Mouse (Mus musculus): Measurements from ENCODE around the gene Icmt. TPM values are rescaled to one million over a fixed set of nuclear protein-coding genes. Genes with fewer than 3 reads are reported as not detected.

The Icmt gene
- 10 to 100 TPM; 19.8 to 19.9 TPM for total RNA-seq (2021)
- long read RNA-seq, experiment 1, full-length matches to known transcripts = 38 of 49 reads
- long read RNA-seq, experiment 1, partial matches to known transcripts = 6 of 49 reads
- long read RNA-seq, experiment 1, other reads (novel, unspliced or antisense) = 5 of 49 reads
- long read RNA-seq, experiment 2, full-length matches to known transcripts = 30 of 40 reads
- long read RNA-seq, experiment 2, partial matches to known transcripts = 5 of 40 reads
- long read RNA-seq, experiment 2, other reads (novel, unspliced or antisense) = 5 of 40 reads

DNA sequence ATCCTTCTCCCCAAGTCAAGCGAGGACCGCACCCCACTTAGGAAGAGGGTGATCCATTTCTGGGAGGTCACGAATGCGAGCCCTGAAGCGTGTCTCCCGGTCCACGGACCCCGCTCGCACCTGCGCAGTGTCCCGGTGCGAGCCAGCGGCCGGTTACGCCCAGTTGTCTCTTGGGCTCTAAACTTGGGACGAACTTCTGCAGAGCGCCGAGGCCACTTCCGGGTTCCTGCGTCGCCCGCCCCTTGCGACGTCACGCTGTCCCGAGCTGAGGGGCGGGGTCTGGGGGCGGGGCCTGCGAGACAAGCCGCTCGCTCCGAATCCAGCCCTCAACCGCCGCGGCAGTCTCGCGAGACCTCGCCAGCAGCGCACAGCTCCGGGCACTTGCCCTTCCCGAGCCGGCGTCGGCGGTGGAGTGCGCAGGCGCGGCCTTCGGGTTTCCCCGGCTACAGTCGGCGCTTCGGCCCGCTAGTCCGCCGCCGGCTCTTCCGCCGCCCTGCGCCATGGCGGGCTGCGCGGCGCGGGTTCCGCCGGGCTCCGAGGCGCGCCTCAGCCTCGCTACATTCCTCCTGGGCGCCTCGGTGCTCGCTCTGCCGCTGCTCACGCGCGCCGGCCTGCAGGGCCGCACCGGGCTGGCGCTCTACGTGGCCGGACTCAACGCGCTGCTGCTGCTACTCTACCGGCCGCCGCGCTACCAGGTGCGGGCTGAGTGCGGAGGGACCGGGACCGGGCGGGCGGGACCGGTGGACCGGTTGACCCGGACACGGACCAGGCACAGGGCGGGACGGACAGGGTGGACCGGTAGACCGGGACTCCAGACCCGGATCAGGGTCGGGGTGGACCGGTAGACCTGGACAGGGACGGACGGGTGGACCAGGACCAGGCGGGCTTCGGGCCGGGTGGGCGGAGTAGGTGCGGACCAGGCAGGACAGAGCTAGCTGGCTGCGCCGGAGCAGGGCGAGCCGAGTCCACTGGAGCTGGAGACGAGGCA, at the start of gene Icmt:
Icmt (plus strand) TSS at position 354 of the 988 bp plus-strand sequence.
- DNase-seq (ENCODE audit: low spot score) = peak; percentile 99

DNA sequence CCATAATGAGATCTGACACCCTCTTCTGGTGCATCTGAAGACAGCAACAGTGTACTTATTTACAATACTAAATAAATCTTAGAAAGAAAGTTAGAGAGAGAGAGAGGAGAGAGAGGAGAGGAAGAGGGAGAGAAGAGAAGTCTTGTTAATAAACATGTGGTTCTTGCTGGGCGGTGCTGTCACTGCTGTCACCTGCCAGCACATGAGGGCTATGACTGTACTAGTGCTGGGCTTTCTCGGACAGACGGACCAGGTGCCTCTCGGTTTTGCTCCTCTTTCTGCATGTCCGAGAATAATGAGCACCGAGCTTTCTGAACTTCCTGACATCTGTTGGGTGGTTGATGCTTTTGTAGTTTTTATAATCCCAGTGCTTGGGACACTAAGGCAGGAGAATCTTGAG, 46.4 kb upstream of the Icmt start:
- no peak for DNase-seq (ENCODE audit: low spot score)

DNA sequence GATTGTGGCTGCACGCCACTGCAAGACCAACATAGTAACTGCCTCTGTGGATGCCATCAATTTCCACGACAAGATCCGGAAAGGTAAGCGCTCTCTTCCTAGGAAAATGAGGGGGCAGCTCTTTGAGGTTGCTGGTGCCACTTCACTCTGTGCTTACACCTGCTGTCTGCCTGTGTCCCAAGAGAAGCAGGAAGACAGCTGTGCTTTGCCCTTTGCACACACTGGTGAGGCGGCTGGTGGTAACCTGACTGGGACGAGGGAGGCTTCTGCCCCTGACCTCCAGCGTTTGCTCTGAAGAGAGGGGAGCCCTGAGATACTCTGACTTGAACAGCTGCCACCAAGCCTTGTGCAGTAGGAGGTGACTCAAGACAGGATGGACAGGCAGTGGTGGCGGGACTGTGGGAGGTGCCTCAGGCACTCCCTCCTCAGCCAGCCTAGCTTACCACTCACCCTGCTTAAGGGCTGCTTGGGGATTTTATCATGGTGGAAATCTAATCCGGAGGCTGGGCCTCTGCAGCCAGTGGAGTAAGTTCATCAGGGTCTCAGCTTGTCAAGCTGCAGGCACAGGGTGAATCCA, 43.8 kb upstream of the Icmt start:
- DNase-seq (ENCODE audit: low spot score) = no peak

DNA sequence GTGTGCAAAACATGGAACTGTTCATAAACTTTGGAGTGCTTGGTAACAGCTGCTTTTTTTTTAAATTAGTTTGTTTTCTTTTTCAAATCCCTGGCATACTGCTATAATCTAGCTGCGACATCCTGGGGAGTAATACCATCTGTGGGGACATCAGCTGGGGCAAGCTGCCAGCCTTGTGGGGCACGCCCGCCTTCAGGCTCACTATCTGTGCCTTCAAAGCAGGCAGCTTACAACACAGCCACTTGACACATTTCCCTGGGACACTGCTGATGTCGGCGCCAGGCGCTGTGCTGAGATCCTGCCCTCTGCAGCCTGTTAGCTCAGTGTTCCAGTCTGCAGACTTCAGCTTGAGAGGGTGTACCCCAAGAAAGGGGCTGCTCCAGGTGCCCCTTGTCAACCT, 40.0 kb upstream of the Icmt start:
- peak; percentile 79 for DNase-seq (ENCODE audit: low spot score)

DNA sequence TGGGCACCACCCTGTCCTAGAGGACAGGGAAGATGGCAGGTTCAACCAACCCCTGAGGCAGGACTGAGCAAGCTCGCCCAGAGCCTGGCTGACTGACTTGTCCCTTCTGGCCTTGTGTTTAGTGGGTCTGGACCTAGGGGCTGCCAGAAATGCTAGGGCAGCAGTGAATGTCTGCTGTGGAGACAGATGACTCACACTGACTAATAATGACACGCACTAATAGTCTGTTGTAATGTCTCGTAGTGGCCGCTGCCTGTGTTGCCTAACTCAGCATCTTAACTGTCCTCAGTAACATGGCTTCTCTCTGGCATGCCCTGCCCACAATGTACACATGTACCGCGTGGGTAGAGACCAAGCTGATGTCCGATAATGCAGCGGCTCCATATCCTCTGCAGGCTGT, 36.6 kb upstream of the Icmt start:
- DNase-seq (ENCODE audit: low spot score) = no peak

DNA sequence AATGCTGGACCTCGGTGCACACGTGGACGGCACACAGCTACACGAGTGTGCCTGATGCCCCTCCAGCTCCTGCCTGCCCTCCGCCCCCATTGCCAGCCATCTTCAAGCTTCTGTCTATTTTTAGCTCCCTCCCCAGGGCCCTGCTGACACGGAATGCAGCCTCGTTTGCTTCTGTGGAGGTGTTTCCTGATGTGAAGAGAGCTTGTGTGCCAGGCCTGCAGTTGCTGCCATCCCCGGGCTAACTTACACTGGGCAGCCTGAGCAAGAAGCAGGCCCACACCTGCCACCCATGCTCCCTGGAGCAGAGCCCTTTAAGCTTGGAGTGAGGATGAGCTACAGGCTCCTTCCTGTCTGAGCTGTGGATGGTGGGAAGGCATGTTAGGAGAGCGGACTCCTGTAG, 34.8 kb upstream of the Icmt start:
- DNase-seq (ENCODE audit: low spot score) = peak; percentile 43

DNA sequence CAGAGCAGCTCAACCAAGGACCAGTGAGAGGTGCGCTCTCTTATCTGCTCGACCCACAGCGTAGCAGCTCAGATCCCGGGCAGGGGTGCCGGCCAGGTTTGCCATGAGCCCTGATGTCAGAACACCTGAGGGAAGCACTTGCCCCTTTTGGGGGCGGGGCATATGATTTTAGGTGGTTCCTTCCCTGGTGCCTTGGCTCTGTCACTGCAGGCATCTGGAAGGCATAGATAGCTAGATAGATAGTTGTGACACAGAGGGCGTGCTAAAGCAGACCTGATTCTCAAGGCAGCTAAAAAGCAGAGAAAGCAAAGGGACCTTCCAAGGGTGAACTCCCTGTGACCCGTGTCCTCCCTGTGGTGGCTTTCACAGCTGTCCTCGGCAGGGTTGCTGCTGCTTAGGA, 33.9 kb upstream of the Icmt start:
- no peak for DNase-seq (ENCODE audit: low spot score)

DNA sequence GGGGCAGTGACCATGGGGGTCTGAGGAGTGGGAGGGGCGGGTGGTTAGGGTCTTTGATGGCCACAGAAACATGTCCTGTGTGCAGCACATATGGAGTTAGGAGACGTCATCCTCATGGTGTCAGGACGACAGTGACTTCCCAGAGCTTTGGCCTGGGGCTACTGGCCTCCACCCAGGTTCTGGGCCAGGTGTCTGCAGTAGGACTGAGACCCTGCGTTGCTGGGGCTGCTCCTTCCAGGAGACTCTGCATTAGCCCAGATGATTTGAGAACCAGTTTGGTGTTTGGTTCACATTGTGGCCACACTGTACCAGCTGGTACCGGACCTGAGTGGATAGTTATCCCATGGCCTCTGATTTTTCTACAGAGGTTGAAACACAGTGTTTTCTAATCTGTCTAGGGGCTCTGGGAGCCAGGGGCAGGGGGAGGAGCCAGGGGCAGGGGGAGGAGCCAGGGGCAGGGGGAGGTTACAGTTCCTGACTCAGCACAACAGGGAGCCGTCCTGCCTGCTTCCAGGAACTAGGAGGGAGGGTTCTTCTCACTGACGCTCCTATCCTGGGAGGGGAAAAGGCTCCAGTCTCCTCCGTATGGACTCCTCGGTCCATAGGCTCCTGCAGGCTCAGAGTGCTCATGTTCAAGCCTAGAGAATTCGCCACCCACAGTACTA, 33.4 kb upstream of the Icmt start:
- no peak for DNase-seq (ENCODE audit: low spot score)

DNA sequence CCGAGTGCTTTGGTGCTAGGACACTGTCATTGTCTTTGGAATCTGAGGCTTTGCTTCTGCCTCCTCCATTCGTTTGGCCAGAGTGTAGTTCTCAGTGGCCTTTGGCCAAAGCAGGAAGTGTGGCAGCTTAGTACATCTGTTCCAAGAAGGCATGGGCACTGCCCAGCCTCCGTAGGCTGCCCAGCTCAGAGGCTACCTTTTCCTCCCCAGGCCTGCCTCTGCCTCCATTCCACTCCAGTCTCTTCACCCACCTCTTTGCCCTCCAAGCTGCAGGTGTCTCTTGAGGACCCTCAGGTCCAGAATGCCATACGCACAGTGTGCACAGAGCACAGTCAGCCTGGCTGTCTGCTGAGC, 32.9 kb upstream of the Icmt start:
- no peak for DNase-seq (ENCODE audit: low spot score)

DNA sequence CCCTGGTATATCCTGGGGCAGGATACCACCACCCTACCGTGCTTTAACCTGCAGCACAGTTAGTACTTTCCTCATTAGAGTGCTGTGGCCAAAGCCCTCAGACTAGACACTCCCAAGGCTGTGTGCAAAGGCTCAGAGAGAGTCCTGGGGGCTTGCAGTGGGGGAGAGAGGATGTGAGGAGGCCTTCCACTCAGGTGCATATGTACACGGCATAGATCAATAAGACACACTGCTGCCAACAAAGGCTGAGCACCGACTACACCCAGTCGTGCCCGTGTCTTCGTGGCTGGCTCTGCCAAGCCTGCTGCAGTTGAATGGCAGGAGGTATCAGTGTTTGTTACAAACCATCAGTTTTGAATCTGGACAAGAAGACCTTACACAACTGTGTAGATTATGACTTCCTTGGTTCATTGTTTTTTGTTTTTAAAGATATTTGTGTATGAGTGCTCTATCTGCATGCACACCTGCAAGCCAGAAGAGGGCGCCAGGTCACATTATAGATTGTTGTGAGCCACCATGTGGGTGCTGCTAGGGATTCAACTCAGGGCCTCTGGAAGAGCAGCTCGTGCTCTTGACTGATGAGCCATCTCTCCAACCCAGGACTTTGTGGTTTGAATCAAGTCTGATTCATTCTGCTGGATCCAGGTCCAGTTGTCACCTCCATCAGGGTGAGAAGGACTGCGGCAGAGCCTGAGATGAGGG, 32.0 kb upstream of the Icmt start:
- no peak for DNase-seq (ENCODE audit: low spot score)

DNA sequence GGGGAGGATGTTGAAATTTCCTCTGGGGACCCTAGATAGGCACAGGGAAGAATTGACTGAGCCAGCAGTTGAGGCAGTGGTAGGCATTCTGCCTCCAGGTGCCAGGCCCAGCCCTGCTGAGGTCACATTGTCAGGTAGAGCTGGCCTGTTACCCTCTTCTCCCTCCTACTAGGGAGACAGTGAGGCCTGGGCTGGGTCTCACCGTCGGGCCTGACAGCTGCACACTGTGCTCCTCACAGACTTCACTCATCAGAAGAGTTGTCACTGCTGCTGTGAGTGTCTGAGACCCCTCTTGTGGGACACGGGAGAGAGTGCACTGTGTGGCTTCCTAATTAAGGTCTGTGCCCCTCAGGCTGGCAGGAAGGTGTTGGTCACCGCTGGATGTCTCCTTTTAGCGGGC, 31.2 kb upstream of the Icmt start:
- no peak for DNase-seq (ENCODE audit: low spot score)

DNA sequence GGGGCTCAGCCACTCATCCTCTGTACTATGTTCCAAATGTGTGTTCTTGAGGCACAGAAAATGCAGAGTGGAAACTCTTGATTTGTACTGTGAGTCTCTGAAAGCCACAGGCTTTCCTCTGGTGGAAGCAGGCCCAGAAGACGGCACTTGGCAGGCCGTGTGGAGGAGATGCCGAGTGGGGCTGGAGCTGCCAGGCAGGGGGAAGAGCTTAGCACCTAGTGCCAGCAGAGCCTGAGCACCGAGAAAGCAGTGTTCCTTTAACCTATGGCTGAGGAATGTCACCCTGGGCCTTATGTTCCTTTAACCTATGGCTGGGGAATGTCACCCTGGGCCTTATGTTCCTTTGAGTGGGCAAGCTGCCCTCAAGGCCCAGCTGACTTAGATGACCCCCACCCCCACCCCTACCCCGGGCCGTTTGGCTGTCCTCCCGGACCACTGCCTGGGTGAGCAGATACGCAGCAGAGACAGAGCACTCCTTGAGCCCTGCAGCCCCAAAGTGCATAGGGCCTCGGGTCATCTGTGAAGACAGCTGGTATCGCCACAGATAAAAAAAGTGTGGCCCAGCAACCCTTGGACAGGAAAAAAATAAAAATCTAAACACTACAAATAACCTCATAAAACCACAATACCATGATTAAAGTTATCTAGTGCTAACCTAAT, 30.7 kb upstream of the Icmt start:
- peak; percentile 79 for DNase-seq (ENCODE audit: low spot score)

DNA sequence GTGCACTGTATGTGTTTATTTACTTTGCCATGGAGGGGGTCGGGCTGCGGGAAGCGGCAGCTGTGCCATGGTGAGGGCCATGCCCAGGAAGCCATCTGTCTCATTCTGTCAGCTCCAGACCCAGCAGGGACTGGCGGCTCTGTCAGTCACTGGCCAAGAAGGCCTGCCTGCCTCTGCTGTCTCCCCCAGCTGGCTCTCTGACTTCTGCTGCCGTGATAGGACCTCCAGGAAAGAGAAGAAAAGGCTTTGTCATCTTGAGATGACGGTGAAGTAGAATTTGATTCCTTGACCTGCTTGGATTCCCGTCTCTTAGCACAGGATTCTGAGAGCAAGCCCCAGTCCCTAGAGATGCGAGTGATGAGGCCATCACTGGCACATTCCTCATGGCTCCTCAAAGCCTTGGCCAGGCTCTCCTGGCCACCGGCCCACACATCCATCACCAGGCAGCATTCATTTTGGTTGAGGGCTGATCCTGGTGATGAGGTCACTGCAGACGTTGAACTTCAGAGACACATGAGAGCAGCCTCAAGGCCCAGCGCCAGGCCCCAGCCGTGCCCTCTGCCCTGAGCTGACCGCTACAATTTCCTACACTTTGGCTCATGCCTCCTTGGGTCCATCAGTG, 29.2 kb upstream of the Icmt start:
- peak; percentile 73 for DNase-seq (ENCODE audit: low spot score)

DNA sequence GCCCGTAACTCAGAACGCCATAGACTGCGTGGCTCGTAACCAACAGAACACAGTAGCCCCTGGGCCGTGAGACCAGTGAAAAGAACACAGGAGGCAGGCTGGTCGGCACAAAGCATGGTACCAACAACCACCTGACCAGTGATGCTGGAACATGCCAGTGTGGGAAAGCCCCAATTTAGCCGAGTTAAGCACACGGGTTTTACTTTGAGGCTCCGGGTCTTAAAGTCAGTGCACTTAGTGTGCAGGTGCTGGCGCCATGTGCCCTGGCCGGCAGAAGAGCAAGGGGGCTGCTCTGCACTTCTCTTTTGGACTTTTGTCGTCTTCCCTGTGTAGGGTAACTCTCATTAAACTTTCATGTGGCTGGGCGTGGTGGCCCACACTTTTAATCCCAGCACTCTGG, 27.1 kb upstream of the Icmt start:
- DNase-seq (ENCODE audit: low spot score) = no peak

DNA sequence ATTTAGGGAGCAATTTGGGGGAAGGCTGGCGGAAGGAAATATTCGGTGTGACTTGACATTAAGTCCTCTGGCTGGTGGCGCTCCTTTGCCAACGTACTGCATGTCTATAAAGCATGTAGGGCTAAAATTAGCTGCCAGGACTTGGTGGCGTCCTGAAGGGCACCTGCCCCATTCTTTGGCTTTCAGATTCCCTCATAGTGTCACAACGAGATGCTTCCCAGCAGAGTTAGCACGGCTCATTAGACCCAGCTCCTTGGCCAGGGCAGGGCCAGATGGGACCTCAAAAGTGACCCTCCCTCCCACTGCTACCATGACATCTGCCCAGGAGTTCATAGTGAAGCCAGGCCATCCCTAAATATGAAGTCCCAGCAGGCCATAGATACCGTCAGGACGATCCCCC, 26.4 kb upstream of the Icmt start:
- no peak for DNase-seq (ENCODE audit: low spot score)

DNA sequence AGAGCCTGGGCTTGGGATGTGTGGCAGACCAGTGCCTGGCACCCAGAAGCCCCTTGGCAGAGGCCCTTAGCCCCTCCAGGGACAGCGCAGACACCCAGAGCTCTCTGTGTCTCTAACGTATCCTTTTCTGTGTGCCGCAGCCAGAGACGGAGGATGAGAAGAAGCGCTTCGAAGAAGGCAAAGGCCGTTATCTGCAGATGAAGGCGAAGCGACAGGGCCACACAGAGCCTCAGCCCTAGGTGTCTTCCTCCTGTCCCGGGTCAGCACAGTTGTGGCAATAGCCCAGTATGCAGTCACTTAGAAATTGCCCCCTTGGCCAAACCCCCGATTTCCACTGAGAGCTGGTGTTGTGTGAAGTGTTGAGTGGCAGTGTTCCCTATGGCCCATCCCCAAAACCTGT, 25.7 kb upstream of the Icmt start:
- no peak for DNase-seq (ENCODE audit: low spot score)

DNA sequence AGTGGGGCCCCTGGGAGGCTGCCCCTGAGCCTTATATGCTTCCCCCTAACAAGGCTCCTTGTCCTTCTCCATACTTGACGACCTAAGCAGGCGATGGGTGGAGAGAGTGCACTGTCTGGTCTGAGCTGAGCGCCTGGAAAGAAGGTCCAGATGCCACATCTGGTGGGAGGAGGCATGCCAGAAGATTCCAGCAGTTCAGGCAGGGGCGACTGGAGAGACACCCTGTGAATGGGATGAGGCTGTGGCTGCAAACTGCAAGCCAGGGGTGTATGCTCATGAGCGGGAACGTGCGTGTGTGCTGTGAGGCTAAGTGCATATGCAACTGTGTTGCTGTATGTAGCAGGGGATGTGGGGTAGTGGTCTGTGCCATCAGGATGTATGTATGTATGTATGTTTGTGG, 25.0 kb upstream of the Icmt start:
- no peak for DNase-seq (ENCODE audit: low spot score)

DNA sequence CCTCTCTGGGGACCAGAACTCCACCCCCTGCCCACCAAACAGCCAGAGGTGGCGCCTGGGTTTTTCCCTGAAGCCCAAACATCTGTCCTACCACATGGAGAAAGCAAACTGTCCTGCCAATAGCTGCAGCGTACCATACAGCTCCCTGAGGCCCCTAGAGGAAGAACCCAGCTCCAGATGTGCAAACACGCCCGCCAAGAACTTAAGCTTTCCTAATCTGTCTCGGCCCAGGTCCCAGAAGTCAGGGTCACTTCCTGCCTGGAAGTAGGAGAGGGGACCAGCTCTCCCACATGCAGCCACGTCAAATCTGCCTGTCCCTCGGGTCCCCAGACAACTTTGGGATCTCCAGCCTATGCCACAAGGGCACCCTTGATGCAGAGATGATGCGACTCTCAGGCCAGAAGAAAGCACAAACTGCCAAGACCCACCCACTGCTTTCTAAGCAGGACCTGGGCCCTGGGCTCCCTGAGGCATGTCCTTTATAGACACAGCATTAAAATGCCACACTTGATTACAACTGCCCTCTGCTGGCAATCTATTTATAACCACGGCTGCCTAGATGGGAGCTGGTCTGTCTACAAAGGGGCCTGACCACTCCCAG, 24.5 kb upstream of the Icmt start:
- peak; percentile 83 for DNase-seq (ENCODE audit: low spot score)

DNA sequence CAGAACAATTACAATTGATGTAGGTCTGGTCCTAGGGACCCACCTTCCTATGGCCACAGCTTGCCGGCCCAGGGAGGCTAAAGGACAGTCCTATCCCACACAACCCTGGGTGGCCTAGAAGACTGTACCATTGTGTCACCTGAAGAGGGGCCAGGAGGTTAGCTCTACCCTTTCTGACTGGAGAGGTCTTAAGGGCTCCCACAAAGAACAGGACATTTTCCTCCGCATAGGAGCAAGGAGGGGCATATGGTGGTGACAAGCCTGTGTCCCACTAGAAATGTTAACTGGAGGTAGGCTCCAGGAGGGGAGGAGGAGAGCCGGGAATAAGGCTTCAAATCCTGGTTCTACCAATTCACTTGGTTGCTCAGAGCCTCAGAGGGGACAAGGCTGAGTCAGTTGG, 23.8 kb upstream of the Icmt start:
- DNase-seq (ENCODE audit: low spot score) = no peak

Data from gastrocnemius, adult 18-20 months (tissue).